Mouse (Mus musculus) retina, postnatal 1 day (tissue): ENCODE data around the gene Serpine2.

Experiments
- DNase-seq: peaks from one replicate; pipeline ENCODE4 v3.0.0-alpha.2; 2012

Gene Serpine2

DNA sequence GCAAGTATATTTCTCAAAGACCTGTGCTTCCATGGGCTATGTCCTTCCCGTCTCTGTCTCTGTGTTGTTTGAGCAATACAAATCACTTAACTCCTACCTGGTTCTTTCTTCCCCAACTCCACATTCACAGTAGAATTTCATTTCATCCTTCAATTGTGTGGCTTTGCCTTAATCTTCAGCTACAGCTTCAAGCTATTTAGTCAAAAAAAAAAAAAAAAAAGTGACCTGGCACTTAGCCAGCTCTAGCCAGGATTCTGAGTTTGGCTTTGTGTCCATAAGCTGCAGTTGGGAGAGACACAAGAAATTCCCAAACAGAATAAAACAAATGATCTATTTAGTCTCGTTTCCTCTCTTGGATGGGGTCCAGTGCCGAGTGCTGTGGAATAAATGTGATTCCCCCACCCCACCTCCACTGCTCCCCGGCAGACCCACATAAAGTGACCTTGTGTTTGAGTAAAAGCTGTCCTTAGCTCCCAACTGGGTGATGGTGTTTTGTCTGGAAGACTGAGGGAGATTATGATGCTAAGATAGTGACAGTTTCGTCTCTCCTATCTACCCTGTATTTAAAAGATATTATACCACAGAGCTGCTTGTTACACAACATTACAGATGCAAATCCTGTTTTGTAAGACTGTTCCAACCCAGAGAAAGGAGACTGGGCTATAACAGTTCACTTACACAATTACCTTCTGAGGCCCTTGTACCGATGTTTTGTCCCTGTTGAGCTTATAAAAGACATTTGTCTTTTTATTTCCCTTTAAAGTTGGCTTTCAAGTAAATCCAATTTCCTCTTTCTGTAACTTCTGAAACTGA, at the start of gene Serpine2:
Serpine2 (minus strand) TSS at position 51 of the 813 bp plus-strand sequence.
- DNase-seq: peak; percentile 43

DNA sequence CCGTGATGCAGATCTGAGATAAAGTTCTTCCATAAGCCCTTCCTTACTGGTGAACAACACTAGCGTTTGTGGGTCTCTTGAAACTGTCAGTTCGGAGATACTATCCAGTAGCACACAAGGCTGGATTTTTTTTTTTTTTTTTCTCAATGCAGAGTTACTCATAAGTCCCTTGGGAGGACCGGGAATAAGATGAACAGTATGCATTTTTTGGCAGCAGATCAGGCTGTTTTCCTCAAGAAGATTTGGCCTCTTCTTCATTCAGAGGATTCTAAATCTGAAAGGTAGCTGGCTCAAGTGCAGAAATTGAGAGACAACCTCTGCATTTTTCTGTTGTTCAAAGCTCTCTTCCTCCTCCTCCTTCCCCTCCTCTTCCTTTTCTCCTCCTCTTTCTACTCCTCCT, 46.8 kb upstream of the Serpine2 start:
- no peak for DNase-seq

DNA sequence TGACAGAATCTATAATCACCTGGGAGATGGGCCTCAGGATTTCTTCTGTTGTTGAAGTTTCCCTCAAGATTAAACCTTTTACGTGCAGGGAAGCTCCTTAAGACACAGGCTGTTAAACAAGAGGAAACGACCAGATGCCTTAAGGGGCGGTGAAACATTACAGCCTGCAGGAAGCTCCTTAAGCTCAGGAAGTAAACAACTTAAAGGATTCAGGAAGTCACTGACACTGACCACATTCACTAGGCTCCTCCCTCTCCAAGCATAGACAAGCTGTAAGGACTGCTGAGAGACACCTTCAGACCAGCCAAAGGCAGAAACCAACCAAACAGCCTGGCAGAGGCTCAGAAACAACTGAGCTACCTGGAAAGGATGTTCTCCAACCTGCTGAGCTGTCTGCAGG, 44.3 kb upstream of the Serpine2 start:
- no peak for DNase-seq

DNA sequence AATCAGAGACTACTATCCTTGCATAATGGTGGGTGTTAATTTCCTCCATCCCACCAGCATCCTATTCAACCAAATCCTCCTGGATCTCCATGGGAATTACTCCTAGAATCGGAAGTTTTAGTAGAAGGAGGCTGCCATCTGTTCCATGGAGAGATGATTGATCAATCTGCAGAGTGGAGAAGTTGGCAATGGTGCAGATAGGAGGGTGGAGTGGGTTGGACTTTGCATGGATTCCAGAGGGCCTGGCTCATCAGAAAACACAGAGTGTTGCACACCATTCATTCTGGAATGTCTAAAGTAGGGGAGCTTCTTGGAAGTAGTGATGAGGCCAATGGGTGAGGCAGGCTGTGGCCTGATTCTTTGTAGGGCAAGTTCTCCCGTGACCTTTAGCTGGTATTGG, 41.9 kb upstream of the Serpine2 start:
- DNase-seq: no peak

DNA sequence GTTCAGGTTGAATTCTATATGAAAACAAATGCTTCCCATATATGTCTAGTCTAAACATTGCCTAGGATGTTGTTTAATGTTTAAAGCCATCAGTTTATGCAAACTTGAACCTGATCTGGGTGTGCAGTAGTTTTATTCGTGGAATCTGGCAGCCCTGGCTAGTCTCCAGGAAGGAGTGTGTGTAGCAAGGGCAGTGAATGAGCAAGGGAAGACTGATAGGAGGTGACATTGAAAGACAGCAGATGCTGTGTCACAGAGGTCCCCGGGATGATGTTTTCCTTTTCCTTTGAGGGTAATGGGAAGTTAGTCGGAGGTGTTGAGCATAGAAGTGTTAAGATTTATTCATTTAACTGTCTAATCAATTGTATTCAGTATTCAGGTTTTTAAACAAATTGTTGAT, 21.7 kb upstream of the Serpine2 start:
- DNase-seq: no peak

DNA sequence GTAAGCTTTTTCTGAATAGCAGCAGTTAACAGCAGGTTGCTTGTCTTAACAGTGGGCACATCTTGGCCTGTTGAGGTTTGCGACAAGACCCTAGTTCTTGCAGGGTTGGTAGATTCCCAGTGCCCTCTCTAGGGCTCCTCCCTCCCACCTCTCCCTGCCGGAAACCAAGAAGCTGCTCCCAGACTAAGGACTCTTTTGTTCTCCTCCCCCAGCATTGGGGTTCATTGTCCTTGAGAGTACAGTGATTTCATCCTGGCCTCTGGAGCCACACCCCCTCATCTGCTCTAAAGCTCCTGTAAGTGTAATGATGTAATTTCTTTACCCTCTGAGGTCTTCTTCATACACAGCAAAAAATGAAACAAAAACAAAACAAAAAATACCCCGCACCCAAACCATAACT, 13.8 kb upstream of the Serpine2 start:
- DNase-seq: peak; percentile 58

DNA sequence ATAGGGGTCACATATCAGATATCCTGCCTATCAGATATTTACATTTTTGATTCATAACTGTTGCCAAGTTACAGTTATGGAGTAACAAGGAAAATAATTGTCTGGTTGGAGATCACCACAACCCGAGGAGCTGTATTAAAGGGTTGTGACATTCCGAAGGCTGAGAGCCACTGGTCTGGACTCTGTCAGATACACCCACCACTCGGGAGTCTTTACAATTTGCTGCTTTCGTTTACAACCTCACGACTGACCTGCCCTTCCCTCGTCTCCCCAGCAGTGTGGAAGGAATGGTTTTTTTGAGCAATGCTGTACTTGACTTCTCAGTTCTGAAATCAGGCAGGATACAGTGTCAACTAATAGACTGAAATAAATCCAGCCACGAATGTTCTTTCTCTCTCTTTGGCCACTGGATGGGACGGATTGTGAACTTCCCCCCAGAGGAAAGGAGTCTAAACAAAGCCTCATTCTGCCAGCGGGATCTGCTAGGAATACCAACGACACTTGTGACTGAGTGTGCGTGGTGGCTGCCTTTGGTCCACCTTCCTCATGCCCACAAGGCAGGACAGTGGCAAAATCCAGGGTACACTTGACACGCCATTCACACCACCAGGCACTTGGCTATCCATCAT, 455 bp downstream of the Serpine2 start:
- DNase-seq: no peak

DNA sequence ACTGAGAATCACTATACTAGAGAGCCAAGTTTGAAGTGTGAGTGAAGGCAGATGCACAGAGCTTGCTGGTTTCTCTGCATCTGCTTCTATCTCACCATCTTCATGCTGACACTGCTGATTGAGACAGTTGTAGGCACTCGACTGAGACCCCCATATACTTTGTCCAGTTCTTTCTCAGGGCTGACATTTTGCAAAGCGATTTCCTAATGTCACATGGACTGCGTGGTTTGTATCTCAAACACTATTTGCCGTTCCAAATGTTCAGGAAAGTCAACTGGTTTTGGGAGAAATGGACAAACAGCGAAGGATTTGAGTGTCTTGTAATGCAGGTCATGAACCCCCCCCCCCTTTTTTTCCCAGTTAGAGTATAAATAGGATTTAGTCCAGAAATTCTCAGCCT, 1.0 kb downstream of the Serpine2 start:
- no peak for DNase-seq

DNA sequence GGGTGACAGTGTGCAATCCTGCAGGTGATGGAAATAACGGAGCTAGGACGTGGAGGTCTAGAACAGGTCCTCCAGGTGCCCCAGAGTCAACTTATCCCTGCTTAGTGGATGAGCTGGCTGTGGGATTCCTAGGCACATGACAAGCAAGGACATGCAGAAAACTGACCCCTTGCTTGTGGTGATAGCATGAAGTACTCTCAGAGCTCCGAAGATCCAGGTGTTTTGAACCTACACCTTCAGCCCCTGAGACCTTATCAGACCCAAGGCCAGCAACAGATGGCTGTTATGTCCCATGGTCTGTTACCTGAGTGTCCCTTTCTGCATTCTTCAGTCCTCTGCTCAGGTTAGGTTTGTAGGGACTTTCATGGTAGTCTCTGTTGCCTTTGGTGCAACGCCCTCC, 2.0 kb downstream of the Serpine2 start:
- DNase-seq: no peak

DNA sequence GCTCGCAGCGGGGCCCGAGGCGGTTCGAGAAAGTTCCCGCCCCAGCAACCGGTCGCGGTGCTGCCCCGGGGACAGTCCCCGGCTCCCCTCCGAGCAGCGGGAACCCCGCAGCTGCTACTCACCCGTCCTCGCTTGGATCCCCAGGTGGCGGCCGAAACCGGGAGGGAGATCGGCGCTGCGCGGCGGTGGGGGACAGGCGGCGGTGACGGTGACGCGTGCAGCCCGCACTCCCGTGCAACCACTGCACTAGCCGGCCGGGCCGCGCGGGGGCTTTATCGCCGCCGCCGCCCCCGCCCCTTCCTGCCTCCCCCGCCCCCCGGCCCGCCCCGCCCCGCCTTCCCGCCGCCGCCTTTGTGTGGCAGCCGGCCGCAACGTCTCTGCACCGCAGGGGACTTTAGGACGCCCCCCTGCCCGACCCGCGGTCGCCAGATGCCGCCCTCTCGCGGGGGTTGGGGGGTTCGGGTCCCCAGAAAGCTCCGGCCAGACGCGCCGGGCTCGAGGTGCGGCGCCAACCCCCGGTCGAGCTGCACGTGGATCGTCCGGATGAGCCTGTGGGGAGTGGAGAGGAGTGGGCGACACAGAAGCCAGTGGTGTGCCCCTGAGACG, 2.5 kb downstream of the Serpine2 start:
- DNase-seq: peak; percentile 77

DNA sequence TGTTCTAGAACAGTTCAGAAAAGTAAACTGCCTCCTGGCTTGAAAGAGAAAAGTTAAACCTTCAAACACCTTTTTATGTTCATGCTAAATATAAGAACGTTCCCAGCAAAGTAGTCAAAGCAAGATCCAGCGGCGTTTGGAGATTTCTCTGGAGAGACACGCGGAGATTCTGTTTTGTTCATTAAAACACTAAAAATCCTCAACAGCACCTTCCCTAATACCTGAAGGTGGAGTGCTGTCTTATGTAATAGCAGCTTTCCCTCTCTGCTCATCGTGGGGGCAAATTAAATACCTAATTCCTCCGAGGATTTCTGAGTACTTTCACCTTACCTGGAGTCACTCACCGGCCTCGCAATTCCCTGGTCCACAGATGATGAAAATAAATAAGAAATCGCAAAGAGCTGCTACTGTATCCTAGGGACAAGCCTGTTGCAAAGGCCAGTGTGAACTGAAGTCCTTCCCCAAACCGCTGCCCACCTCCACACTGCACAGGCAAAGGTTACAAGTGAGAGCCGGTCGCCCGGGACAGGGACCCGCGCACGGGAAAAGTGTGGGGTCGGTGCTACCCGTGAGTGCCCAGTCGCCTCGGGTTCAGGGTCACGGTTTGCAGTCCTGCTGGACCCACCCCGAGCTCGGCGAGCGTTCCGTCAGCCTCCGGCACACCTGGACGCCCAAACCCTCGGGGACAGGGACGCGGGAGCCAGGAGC, 3.1 kb downstream of the Serpine2 start:
- DNase-seq: no peak

DNA sequence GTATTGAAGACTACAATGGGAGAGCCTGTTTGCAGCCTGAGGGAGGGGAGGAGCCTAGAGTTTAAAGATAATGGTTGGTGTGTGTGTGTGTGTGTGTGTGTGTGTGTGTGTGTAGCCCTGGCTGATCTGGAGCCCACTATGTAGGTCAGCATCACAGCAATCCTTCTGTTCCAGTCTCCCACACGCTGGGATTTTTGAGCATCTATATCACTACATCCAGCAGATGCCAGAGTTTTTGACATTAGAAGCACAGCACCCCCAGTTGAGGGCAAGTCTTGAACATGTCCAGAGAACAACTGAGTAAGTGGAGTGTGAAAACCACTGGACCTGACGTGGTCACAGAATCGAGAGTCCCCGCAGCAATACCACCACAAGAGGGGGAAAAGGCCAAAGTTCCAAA, 4.2 kb downstream of the Serpine2 start:
- peak; percentile 83 for DNase-seq

DNA sequence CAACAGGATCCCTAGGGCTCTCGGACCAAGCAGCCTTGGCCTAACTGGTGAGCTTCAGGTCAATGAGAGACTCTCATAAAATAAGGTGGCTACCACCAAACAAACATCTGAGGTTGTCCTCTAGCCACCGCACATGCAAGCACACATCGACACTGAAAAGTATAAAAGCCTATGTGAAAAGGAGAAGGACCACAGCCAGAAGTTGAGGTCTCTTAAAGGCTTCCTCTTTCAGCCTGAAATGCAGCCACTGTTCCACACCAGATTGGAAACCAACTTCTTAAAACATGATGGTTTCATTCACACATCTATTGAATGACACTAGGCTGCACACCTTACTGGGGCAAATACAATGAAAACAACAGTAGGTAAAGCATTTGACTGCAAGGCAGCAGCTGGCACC, 7.5 kb downstream of the Serpine2 start:
- DNase-seq: no peak

DNA sequence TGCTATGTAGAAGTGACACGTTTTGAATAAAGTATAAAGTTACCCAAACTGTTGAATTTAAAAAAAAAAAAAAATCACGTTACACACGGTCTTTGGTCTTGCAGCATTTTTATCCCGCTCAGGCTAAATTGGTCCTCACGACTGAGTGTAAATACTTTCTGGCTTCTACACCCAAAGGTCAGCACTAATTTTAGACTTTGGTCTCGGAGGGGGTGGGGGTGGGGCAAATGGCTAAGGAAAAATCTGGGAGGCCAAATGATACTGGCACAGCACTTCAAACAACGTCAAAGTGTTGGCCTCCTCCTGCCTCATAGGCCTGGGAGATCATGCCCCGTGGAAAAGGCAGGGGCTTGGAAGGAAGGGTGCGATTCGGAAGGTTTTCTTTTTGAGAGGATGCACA, 10.6 kb downstream of the Serpine2 start:
- no peak for DNase-seq

DNA sequence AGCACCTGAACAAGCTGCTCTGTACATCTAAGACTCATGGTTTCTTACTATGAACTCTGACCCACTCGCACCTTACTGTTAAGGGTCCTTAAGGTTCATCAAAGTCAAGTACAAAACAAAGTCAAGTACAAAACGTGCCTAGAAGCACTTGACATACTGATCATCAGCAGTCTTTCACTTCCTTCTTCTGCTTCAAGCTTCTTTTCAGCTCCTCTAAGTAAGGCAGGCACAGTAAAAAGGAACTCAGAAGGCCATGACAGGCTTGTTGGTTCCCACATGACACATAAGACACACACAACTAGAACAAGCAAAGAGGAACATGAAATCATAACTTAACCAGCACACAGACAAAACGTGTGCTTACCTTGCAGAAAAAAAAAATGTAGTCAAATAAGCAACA, 12.3 kb downstream of the Serpine2 start:
- no peak for DNase-seq

DNA sequence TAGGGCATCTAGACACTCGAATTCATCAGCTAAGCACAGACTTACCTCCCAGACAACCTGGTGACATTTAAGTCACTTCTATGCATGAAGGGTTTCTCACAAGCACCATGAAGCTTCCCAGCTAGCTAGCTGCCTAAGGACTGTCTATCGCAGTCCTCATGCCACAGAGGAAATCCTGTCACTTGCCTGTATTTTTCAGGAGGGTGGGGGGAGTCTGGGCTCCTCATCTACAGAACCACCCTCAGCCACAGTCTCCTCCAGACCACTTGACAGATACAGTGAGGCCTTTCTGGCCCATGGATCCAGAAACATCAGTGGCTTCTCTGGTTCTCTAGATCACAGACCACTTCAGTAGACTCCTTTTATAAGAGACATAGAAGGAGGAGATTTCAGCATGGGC, 14.1 kb downstream of the Serpine2 start:
- no peak for DNase-seq

DNA sequence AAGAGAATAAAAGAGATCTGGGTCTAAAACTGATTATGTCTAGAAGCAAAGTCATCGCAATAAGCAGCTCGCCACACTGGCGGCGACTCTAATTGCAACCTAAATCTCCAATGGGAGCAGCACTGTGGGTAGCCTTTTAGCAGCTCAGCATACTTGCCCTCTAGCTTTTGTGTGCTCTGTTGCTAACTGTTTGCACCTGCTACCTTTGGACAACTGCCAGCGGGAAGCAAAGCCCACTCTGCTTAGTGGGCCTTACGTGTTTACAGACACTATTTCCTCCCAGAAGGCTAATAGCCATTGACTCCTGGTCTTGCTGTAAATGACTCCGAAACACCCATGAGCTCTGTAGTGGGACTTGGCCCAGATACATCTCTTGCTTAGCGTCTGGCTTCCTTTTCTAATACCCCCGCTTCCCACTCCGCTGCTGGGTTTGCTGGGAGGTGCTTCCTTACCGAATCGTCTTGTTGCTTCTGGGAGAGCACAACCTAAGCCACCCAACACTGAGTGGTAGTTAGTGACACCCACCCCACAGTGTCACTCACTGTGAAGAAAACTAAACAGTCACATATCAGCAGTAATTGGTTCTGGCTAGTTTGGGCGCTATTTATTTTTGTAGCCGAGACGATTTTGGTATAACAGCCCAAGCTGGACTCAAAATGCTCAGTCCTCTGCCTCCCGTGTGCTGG, 28.1 kb downstream of the Serpine2 start:
- peak; percentile 89 for DNase-seq

DNA sequence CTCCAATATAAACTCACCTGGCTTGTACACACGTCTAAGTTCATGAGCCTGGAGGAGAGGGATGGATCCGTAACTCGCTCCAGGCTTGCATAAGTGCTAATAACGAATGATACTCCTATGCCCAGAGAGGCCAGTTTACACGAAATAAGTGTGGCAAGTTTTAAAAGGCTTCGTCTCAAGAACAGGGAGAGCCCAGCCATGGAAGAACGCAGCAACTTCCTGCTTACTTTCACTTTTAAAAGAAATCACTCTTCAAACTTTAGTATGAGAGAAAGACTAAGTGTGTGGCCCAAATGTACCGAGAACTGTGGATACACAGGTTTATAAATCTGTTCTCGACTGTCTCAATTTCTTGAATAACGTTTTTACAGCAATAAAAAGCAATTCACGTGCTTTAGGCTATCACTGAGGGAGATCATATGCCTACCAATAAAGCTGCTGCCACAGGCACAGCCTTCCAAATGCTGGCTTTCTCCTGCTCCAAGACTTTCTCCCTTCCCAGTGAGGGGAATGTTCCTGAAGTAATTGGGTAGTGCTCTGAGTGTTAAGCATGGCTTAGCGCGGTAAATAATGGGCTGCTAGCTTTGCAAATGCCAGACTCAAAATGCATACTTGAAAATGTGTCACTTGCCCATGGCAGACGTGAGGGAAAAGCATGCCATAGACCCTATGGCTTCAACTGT, 36.9 kb downstream of the Serpine2 start:
- peak; percentile 15 for DNase-seq

DNA sequence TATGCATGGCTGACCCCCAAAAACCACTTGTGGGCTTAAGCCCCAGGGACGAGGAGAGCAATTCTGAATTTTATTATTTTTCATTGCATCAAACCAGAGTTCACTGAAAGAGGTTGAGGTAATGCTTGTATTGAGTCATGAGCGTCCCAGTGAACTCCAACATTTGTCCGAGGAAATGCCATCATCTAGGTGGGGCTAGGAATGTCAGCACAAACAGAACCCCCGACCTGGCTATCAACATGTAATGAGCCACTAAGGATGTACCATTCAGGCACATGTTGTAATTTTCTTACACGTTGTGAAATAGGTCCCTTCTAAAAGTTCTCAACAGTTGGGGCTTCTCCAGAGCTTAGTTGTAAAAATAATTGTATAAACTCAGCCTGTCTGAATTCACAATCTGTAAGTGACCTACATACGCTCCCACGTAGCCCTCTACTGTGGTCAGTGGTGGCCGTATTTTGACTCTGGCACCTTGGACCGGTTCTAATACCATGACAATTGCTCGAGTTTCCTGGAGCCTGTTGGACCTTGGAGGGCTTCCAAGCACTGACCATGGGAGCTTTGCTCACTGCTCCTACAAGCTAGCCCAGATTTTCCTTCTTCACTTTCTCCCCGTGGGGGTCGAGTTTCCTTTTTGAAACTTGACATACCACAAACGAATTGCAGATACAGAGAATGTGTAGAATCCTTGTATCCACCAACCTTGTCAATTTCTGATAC, 38.0 kb downstream of the Serpine2 start:
- DNase-seq: no peak

DNA sequence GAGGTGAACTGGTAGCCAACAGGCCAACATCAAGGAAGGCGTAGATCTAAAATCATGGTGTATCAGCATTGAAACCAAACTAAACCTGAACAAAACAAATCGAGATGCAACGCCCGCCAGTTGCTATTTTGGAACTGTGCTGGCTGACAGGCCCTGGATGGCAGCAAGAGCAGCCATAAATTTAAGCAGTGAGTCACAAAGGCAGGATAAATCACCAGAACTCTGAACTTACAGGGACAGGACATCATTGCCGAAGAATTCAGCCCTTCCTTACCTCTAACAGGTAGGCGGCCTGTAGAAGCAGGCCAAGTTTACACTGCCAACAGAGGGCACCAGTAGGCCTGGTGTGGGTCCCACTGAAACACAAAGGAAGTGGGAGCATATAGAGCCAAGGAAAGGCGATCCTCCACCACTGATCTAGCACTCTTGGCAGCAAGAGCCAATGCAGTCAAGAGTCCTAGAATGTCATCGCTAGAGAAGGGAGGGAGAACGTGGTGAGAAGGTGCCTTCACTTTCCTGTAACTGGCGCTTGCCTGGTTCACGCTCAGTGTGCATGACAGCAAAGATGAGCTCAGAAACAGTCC, 41.6 kb downstream of the Serpine2 start:
- no peak for DNase-seq

DNA sequence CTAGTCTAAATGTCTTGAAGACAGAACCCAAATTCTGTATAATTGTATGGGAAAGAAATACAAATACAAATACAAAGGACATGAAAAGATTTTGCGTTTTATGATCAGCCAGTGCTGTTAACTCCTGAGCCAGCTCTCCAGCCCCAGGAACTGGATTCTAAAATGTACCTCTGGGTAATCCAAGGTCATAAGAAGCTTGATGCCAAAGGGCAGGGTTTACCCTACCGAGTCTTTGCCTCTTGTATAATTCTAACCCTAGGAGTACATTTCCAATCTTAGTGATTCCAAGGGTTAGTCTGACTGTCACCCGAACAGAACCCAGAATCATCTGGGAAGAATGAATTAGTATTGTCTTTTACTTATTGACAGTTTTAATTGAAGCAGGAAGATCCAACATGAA, 45.5 kb downstream of the Serpine2 start:
- DNase-seq: no peak
